Mouse (Mus musculus): Measurements from ENCODE around the gene Mea1. TPM values are rescaled to one million over a fixed set of nuclear protein-coding genes. Genes with fewer than 3 reads are reported as not detected.

The Mea1 gene
- total RNA-seq (2023) = 31.5 TPM

DNA sequence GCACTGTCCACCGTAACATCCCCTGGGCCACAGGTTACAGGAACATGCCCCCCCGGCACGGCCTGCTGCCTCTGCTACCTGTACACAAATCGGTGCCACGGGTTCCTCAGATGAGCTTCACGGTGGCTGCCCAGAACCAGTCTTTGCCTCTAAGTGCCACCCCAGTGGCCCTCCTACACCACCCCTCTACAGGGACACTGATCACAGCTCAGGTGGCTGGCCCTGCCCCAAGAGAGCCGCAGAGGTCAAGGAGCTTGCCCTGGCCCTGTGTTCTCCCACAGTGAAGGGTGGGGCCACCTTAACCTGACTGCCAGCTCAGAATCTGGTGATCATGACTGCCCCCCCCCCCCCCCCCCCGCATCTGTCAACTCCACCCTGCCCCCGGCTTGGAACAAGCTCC lies at the start of gene Mea1:
Gene Mea1 (plus strand): TSS at position 378 of the 400 bp plus-strand sequence.

DNA sequence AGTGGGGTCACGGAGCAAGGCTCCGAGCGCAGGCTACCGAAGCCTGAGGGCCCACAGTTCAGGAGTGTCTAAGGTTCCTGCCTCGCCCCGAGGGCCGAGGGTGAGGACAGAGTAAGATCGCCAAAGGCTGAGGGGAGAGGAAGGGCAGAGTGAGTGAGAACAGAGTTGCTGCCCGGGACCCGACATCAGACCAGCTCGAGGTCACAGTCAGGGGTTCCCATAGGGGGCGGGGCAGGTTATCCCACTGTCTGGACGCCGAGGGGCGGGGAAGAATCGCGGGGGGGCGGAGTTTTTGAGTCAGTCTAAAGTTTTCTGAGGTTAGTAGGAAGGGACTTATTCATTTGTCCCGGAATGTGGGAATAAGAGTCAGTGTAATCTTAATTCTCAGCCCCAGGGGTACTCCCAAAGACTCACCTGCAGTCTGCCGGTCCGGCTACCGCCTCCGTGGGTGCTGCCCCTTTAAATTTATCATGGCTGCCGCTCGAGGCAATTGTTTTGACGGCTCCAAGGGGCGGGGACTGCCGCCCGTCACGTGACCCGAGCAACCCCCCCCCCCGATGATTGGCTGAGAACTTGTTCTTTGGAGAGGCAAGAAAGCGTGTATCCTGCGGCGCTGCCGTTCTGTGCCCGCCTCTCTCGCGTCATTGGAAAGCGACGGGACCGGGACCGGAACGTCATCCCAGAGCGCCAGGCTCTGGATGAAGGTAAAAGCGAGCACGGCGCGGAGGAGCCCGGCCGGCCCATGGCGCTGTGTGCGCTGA lies 32.9 kb upstream of the Mea1 start, which contains the start of the genes Klc4 and Mrpl2:
Gene Klc4 (minus strand): TSS at position 462 of the 761 bp plus-strand sequence.
Gene Mrpl2 (plus strand): TSS at position 669 of the 761 bp plus-strand sequence.

DNA sequence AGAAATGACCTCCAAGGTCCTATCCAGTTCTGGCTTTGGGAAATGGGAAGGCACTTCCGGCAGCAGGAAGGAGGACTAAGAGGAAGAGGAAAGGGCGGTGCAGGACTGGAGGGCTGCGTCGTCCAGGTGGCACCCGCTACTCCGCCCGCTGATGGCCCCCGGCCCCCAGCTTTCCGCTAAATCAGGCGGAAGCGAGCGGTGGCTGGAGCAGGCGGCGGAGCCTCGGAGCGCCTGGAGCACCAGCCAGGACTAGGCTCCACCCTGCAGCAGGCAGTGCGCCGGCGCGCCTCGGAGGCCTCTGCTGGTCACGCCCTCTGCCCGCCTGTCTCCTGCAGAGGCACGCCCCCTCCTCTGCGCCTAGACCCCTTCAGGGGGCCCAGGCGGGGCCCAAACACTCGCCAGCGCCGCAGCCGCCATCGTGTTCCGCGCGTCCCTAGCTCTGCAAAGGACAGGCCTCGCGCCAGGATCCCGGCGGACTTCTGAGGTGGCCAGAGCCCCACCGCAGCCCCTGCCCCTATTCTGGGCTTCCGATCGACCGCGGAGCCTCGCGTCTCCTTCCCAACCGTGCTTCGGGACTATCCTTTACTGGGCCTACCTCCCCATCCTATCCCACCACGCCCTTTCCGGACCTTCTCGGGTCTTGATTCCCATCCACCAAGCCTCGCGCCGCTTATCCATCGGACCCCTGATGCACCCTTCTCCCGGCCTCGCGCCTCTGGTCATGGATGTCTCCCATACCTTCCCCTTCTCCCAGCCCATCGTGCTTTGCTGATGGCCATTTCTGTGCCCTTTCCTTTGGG lies 28.2 kb upstream of the Mea1 start, which contains the start of gene Cul7:
Gene Cul7 (plus strand): TSS at position 106 of the 800 bp plus-strand sequence.

DNA sequence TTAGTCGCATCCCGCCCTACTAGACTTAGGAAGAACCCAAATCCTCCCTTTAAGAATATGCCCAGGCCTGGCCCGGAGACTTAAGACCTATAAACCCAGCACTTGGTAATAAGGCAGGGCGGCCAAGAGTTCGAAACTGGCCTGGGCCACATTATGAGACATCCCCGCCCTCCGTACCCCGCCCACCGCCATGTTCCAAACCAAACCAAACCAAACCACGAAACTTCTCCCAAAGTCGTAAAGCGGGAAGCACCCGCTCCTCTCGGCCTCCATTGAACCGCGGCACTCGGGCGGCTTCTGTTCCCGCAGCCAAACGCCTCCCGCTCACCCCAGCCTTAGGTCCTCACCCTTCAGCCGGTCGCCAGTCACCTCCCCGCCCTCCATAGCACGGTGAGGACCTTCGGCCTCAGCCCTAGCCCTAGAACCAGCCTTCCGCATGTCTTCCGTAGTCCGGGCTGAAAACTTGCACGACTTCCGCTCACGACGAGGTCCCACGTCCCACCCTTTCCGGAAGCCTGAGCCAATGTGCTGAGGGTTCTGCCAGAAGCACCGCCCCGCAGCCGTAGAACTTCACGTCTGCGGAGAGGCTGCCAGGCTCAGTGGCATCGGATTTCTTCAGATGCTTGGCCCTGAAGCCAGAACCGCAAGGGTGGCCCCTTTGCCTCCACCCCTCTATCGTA lies 4.6 kb upstream of the Mea1 start, which contains the start of gene Rrp36:
Gene Rrp36 (minus strand): TSS at position 503 of the 680 bp plus-strand sequence.

DNA sequence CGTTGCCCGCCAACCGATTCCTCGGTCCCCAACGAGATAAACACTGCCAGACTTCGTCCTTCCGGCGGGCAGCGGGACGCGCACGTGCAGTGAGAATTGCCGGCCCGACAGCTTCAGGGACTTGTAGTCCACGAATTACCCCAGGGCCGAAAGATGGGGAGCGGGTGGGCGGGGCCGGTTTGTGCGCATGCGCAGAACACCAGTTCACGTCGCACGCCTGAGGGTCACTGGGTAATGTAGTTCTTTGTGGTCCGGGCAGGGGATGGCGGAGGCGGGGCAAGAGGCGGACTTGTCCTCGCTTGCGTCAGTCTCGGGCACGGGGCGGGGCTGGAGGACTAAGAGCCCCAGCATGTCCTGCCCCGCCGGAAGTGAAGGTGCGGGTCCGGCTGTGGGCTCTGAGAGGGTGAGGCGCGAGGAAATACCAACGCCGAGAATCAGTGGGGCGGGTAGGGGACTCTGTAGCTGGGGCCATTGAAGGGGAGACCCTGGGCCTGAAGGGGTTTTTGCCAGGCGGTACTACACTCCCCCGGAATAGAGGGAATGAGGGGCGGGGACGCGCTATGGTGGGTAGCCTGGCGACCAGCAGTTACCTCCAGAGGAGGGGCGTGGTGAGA lies 2.3 kb downstream of the Mea1 start, which contains the start of gene Klhdc3:
Gene Klhdc3 (minus strand): TSS at position 155 of the 614 bp plus-strand sequence.

GRCm38 (mm10) chr17:46704887-46705835 lies 26.6 kb downstream of the Mea1 start, which contains the start of gene Ppp2r5d:
Ppp2r5d (minus strand) TSS chr17:46705111.

GRCm38 (mm10) chr17:46710959-46711597 lies 32.5 kb downstream of the Mea1 start, which contains the start of gene Pex6:
Pex6 (plus strand) TSS chr17:46711463.

GRCm38 (mm10) chr17:46728904-46729318 lies 50.3 kb downstream of the Mea1 start, which contains the start of gene Gnmt:
Gnmt (minus strand) TSS chr17:46729168.

Other genes with a start within 250 kb of the Mea1 start
- gene Crip3, start 249.9 kb upstream of the Mea1 start, total RNA-seq (2023) = not detected
- gene Slc22a7, start 240.3 kb upstream of the Mea1 start, total RNA-seq (2023) = not detected
- gene Ttbk1, start 191.1 kb upstream of the Mea1 start, total RNA-seq (2023) = 0.18 TPM
- gene Dnph1, start 182.1 kb upstream of the Mea1 start, total RNA-seq (2023) = not detected
- gene Cul9, start 132.4 kb upstream of the Mea1 start, total RNA-seq (2023) = 20.4 TPM
- 66.8 TPM for gene Srf, start 122.6 kb upstream of the Mea1 start, total RNA-seq (2023)
- gene Ptk7, start 49.3 kb upstream of the Mea1 start, total RNA-seq (2023) = not detected
- 15.0 TPM for gene Klc4, start 32.8 kb upstream of the Mea1 start, total RNA-seq (2023)
- gene Mrpl2, start 32.6 kb upstream of the Mea1 start, total RNA-seq (2023) = 31.6 TPM
- 7.3 TPM for gene Cul7, start 28.5 kb upstream of the Mea1 start, total RNA-seq (2023)
- gene Rrp36, start 4.4 kb upstream of the Mea1 start, total RNA-seq (2023) = 34.8 TPM
- 46.1 TPM for gene Klhdc3, start 2.1 kb downstream of the Mea1 start, total RNA-seq (2023)
- 34.2 TPM for gene Ppp2r5d, start 26.3 kb downstream of the Mea1 start, total RNA-seq (2023)
- 28.2 TPM for gene Pex6, start 32.7 kb downstream of the Mea1 start, total RNA-seq (2023)
- gene Gnmt, start 50.4 kb downstream of the Mea1 start, total RNA-seq (2023) = 3.2 TPM
- gene Cnpy3, start 73.4 kb downstream of the Mea1 start, total RNA-seq (2023) = 57.9 TPM
- 0.40 TPM for gene Ptcra, start 84.9 kb downstream of the Mea1 start, total RNA-seq (2023)
- 22.0 TPM for gene 2310039H08Rik, start 93.8 kb downstream of the Mea1 start, total RNA-seq (2023)
- 70.1 TPM for gene Rpl7l1, start 103.9 kb downstream of the Mea1 start, total RNA-seq (2023)
- 30.8 TPM for gene Bicral, start 179.7 kb downstream of the Mea1 start, total RNA-seq (2023)
- 14.1 TPM for gene Tbcc, start 211.9 kb downstream of the Mea1 start, total RNA-seq (2023)
- gene Prph2, start 231.7 kb downstream of the Mea1 start, total RNA-seq (2023) = not detected

Data from CD8-positive naive resting alpha-beta T cell, adult 57 days (primary cell).